Mouse (Mus musculus) retina, postnatal 1 day (tissue): Measurements from ENCODE around the gene Snapc3.
"Not testable (repeated sequence)": the region's sequence is repeated elsewhere in the genome, so short reads cannot be mapped to it uniquely, and the experiment has no call there.

Experiments used
- DNase-seq: peaks from one replicate; pipeline ENCODE4 v3.0.0-alpha.2; 2012

Snapc3 gene

DNA sequence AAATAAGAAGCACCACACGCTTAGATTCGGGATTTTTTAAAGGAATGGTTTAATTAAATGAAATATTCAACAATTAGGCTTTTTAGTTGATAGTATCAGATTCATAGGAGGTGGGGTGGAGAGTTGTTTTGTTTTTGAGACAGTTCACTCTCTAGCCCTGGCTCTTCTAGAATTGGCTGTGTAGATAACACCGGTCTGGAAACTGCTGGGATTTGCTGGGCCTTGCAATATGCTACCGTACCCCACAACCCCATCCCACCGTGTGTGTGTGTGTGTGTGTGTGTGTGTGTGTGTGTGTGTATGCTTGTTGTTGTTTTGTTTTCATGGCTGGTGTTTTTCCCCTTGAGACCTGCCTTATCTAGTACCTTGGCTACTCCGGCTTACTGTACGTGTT lies 83.5 kb downstream of the Snapc3 start:
- DNase-seq = no peak

DNA sequence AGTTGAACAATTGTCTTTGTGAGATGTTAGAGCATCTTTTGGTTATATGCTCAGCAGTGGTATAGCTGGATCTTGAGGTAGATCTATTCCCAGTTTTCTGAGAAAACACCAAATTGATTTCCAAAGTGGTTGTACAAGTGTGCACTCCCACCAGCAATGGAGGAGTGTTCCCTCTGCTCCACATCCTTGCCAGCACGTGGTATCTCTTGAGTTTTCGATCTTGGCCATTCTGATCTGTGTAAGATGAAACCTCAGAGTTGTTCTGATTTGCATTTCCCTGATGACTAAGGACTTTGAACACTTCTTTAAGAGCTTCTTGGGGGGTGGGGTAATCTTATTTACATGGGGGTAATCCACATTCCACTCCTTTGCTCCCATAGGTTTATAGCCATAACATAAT lies 92.1 kb downstream of the Snapc3 start:
- DNase-seq = no peak

- no peak for DNase-seq
Observed at GRCm38 (mm10) chr4:83511083-83511482, 93.6 kb downstream of the Snapc3 start.

DNA sequence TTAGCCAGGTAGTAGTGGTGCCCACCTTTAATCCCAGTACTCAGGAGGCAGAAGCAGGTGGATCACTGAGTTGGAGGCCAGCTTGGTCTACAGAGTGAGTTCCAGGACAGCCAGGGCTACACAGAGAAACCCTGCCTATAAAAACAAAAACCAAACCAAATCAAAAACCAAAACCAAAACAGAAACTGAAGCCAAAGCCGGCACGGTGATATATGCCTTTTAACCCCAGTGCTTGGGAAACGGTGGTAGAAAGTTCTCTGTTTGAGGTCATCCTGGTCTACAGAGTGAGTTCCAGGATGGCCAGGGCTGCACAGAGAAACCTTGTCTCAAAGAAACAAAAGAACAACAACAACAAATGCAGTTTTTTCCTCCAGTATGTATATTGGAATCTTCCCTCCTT lies 94.7 kb downstream of the Snapc3 start:
- no peak for DNase-seq

DNA sequence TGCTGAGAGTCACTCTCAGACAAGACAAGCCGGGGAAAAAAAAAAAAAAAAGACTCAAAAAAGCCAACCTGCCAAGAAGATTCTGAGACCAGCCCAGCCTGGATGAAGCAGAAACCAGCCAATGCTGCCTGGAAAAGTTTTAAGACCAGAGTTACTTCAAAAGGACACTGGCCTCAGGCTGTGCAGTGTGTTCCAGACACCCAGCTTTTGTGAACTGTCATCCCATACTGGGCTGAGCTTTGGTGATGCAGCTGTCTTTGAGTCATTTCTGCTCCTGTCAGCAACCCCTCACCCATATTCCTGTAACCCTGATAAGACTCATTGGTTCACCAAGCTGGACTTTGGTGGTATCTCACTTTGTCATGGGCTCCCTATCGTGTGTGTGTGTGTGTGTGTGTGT lies 95.1 kb downstream of the Snapc3 start:
- DNase-seq = no peak

- no peak for DNase-seq
Observed at GRCm38 (mm10) chr4:83514183-83514582, 96.7 kb downstream of the Snapc3 start.

DNA sequence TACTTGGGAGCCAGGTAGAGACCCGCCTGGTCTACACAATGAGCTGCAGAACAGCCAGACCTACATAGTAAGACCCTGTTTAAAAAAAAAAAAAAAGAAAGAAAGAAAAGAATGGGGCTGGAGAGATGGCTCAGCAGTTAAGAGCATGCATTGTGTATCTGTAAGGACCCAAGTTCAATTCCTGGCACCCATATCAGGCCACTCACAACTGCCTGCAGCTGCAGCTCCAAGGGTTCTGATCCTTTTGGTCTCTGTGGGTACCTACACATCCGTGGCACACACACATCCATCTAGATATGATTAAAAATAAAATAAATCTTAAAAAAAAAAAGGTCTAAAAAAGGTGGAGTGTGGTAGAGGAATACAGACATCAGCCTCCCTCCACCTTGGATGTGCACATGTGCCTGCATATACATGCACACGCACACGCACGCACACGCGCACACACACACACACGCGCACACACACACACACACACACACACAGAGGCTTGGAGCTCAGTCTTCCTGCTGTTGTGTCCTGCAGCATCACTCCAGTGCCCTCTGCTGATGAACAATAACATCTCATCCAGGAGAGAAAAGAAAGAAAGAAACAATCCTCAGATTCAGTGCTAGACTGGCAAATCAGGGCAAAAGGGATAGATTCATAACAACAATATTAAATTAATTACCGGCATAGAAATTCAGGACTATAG lies 97.6 kb downstream of the Snapc3 start:
- peak; percentile 58 for DNase-seq

DNA sequence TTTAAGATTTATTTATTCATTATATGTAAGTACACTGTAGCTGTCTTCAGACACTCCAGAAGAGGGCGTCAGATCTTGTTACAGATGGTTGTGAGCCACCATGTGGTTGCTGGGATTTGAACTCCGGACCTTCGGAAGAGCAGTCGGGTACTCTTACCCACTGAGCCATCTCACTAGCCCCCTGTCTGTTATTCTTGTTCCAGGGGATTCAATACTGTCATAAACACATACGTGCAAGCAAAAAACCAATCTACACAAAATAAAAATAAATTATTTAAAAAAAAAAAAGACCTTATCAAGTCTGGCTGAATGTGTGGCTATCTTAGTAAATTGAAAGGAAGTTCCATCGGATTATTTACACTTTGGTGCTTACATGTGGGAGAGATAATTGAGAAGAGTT lies 98.6 kb downstream of the Snapc3 start:
- DNase-seq = not testable (repeated sequence)
